Mouse (Mus musculus): ENCODE measurements around the gene Ptprd.

Gene Ptprd

GRCm38 (mm10) chr4:76004161-76004560 lies 2207.6 kb downstream of the Ptprd start:
- DNase-seq, result no peak

DNA sequence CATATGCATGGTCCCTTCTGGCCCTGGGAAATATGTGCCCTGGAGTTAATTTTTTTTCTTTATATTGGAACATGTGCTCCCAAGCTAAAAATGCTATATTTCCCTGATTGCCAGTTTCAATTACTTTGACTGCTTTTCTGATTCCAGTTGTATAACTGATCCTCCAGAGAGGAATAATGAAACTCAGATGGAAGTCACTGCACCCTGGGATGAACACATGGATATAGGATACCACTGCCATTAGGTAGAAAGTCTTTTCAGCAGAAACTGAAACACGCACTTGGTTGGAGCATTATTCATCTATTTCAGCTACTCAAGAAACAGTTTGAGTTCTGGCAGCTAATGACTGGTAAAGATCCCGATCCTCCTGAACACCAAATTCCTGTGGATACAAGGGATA lies 2211.5 kb downstream of the Ptprd start:
- DNase-seq, result no peak

DNA sequence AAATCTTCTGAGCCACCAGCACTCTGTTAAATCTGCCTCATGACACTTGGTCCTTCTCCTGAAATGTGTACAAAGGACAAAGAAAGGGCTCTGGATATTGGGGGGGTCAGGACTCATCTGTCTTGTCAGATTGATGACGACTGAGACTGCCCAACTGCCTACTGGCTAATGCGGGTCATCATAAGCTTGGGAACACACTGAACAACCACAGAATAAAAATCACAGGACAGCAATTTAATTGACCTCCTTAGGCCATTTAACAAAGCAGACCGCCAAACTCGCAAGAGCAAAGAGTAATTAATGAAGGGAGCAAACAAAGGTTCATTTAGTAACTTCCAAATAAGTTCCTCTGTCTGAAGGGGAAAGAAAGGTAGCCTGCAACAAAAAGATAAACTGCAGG lies 2215.9 kb downstream of the Ptprd start:
- no peak for DNase-seq

DNA sequence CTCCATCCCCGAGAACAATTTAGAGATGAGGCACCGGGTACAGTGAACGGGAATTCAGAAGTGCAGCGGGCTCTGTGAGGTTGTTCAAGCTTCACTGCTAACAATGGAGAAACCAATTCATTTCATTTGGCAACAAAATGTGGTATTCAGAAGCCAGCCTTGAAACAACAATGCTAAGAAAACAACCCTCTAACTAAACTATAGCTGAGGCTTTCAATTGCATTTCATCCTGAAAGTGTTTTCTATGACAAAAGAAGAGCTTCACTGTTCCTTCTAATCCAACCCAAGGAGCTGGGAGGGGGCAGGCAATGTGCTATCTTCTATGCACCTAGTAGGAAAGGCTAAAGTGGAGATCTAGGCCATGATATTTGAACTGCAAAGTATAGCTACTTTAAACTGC lies 2217.2 kb downstream of the Ptprd start:
- DNase-seq, result no peak

DNA sequence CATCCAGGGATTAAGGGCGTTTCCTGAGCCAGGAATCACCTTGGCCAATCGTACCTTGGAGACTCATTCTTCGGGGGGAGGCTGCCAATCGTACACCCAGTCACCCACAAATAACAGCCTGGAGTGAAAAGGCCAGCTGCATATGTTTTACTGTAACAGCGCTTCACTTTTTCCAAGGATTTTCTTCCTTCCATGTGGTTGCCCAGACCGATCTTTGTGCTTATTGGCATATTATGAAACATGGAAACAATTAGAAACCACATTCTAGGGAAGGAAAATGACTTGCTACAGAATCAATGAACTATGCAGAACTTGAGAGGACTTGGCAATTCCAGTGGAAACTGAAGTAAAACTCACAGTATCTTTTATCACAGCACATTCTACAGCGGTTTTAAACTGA lies 2218.7 kb downstream of the Ptprd start:
- no peak for DNase-seq

DNA sequence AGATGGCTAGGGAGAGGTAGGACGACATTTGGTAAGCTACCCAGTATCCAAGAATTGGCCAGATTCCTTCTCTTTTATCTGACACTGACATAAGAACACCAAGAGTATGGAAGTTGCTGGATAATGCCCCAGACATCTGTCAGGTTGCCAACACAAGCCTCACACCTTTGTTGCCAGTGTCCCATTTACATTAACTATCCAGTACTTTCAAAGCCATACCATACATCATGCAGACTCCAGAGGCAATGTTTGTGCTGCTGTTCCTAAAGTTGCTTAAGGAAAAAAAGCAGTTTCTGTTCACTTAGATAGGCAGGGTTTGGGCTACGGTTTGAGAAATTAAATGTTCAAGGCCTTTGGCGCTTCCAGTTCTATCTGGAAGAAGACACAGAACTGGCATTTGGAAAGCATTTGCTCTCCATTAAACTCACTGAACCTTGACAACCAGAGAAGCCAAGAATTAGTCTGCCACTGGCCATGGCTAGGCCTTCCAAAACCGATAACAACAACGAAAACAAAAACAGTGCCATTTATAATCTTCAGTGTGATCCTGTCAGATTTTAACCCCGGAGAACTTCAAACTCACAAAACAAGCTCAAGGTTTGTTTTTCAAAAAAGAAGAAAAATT lies 2220.0 kb downstream of the Ptprd start:
- peak; percentile 26 for DNase-seq

DNA sequence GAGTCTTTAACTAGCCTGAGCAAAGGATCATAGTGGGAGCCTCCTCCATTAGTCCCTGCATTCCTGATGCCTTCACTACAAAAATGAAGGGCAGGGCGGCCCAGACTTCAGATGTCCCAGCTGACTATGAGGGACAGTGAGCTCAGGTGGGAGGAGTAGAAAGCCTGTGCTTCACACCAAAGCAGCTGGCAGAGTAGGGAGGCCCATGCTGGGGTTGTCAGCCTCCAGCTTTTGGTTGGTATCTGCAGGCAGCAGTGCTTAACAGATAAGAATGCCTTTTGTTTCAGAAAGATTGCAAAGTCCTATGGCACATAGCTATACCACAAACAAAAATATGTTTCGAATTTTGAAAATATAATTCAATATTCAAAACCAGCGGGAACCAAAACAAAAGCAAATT lies 2237.0 kb downstream of the Ptprd start:
- no peak for DNase-seq

- DNase-seq, result no peak
These were observed 2238.4 kb downstream of the Ptprd start for GRCm38 (mm10) chr4:75973322-75973721.

DNA sequence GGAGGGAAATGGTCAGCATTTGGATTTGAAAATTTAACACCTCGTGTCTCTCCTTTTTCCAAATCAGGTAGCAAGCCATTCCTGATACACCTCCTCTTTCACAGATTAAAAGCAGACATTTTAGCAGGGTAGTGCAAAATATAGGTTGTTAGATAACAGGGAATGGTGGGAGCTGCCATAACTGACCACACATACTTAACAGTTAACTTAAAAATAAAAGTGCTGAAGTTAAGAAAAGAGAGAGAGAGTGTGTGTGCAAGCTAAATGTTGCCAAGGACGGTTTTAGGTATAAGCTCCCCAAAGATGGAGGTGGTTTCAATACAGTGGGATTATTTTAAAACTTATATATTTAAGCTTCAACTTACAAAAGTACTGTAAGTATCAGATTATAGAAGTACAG lies 2241.8 kb downstream of the Ptprd start:
- no peak for DNase-seq

DNA sequence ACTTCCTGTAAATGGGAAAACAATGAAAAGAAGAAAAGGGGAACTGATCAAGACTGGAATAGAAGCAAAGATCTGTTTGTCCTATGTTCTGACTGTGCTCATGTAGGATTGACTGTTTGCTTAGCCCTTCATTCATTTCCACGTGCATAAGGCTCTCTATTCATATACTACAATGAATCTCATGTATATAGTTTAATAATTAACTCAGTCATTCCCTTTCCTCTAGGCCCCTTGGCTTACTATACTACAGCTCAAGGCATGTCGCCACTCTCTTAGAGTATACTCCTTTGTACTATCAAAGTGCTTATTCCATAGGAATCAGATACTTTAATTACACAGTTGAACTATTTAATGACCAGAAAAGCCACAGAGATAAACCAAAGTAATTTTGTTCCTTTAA lies 2243.1 kb downstream of the Ptprd start:
- no peak for DNase-seq

DNA sequence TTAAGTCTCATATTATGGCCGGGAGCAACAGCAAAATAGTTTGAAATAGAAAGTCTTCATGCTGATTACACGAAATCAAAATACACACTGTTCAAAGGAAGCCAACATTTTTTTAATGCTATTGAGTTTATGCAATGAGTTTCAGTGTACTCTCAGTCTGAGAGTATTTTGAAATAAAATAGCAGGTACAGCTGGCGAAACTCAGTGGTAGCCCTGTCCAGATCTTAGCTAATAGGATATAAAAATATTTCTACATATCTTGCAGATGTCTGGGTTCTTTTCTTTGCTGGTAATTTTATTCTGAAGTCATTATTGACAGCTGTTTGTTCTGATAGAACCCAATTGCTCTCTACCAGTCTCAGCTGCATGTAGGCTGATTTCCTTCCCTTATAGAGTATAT lies 2246.0 kb downstream of the Ptprd start:
- DNase-seq, result no peak

DNA sequence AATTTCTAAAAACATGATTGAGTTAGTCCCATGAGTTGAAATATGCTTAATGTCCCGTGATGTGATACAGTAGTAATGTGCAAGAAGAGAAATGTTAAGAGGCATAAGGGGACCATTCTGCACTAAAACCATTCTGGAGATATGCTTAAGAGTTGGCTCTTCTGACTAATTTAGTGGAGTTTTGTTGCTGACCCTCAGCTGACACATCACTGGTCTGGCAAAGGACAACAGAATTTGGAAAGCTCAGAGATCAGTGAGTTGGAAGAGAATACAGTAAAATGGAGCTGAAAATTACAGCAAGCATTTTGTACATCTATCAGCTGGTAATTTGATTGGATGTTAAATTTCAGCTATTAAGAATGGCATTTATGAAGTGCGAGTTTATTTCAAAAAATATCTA lies 2248.8 kb downstream of the Ptprd start:
- DNase-seq, result no peak

DNA sequence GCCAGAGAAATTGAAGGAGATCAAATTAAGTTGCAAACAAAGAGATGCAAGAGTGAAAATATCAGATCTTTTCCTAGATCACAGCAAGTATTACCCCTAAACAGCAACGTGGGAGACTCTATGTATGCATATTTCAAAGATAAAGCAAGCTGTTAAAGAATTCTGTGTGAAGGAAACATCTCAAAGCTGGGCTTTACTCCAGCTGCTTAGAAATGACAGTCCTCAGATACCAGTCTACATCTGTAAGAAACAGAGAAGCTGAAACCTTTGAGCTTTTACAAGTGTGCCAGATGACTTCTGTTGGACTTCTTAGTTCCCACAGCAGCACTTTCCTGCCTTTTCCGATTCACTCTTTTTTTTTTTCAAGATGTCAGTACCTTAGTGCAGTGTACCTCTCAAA lies 2249.9 kb downstream of the Ptprd start:
- no peak for DNase-seq

DNA sequence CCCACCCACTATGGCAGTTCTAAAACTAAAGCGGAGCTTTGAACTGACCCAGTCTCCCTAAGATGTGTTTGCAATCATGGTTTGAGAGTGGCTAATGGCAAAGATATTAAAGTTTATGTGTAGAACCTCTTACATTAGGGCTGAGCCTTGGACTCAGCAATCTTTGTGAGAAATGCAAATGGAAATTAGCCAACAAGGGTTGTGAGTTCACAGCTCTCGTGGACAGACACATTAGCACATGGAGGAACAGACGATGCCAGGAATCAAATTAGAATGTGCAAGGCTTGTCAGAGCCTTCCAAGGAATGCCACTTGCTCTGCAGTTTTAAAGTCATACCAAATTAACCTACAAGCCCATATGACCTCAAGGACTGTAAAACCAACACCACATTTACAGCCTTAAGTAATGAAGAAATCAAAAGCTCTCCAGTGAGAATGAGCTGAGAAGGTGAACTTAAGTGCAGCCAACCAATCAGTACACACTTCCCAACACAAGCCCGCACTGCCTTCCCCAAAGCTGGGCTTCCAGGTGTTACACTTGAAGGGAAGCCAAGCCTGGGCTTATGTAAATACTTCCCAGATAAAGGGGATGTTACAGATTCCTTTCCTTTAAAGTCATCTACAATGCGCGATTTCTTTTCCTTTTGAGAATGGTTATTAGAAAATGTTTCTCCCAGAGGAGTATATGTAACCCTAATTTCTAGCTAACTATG lies 2258.3 kb downstream of the Ptprd start:
- DNase-seq, result peak; percentile 51

DNA sequence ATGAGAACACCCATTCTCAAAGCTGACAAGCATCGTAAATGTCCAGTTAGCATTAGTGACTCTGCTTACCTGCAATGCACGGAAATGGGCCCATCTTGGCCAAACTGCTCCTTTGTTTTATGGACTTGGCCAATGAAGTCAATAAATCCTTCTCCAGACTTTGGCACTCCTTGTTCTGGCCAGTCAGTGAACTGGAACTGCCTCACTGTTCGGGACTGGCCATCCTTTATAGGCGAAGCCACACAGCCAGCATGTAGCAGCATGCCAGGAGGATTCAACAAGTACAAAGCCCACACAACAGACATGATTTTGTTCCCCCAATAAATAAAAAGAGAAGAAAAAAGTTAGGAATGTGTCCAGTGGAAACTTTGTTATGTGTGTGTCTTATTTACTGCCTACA lies 2261.2 kb downstream of the Ptprd start:
- no peak for DNase-seq

DNA sequence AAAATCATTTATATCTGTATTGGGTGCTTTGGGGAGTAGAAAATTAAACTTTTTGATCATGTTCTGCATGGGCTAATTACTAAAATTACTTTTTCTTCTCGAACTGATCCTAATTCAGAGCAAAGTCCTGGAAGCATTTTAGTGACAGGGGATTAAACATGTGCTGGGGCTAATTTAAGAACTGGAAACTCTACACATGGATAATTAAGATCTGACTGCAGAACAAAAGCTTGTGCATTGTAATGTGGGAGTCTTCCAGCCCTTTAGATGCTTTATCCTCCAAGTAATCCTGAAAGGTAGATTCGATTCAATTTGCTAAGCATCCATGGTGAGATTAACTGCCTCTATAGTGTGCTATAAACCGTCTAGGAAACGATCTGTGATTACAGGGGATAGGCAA lies 2316.9 kb downstream of the Ptprd start:
- no peak for DNase-seq

Measured in kidney, adult 11 months (tissue).